Mouse (Mus musculus) myocyte (in vitro differentiated cells): ENCODE results near the gene Prr13.

Source experiments
- E2F4 ChIP-seq: IDR thresholded peaks from one replicate; pipeline ENCODE4 v1.6.1; 2011; ENCODE audit warnings: mild to moderate bottlenecking, control low read depth, moderate library complexity; ENCODE audit not compliant: insufficient read depth
- MAX ChIP-seq: IDR thresholded peaks from one replicate; pipeline ENCODE4 v1.6.1; 2011; ENCODE audit warnings: low read depth, mild to moderate bottlenecking, control low read depth
- MYOD1 ChIP-seq, 3 experiments: IDR thresholded peaks; one replicate each; pipeline ENCODE4 v1.6.1; 2011; ENCODE audit warnings: control low read depth in 2 of 3, low read depth in 2 of 3, mild to moderate bottlenecking in 2 of 3, moderate library complexity in 1 of 3; ENCODE audit not compliant: insufficient read length in 2 of 3, control insufficient read depth in 1 of 3
- MYOG ChIP-seq, 3 experiments: IDR thresholded peaks; one replicate each; pipeline ENCODE4 v1.6.1; 2011; ENCODE audit warnings: control low read depth in 2 of 3, low read depth in 2 of 3, mild to moderate bottlenecking in 2 of 3; ENCODE audit not compliant: insufficient read length in 2 of 3, control insufficient read depth in 1 of 3, insufficient read depth in 1 of 3
- POLR2A ChIP-seq: IDR thresholded peaks from one replicate; pipeline ENCODE4 v1.6.1; 2011; ENCODE audit warnings: low read depth, mild to moderate bottlenecking, control low read depth, moderate library complexity; ENCODE audit not compliant: insufficient read length
- POLR2AphosphoS2 ChIP-seq: IDR thresholded peaks from one replicate; pipeline ENCODE4 v1.6.1; 2011; ENCODE audit warnings: low read depth, control low read depth; ENCODE audit not compliant: insufficient read length
- TCF12 ChIP-seq: IDR thresholded peaks from one replicate; pipeline ENCODE4 v1.6.1; 2011; ENCODE audit warnings: mild to moderate bottlenecking, control low read depth; ENCODE audit not compliant: poor library complexity, insufficient read depth, severe bottlenecking
- TCF3 ChIP-seq: IDR thresholded peaks from one replicate; pipeline ENCODE4 v1.6.1; 2011; ENCODE audit warnings: low read depth, control low read depth; ENCODE audit not compliant: insufficient read length
- USF1 ChIP-seq: IDR thresholded peaks from one replicate; pipeline ENCODE4 v1.6.1; 2011; ENCODE audit warnings: low read depth, mild to moderate bottlenecking, control low read depth, moderate library complexity

DNA sequence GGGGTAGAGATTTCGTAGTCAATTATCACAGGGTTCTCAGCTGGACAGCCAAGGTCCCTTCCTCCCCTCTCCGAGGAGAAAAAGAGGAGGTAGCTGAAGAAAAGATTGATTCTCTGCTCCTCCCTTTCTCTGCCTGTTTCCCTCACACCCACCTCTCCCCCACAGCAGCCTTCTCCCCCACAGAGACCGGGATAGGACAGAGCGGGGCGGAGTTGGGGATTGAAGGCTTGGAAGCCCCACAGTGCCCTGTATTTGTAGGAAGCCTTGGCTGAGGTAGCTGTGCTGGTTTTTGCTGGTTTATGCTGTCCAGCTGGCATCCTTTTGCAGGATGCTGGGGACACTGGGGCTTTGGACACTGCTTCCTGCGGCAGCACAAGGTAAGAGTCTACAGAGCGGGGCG, 13.7 kb upstream of the Prr13 start, which contains the start of gene Amhr2:
- no peak for TF ChIP-seq POLR2A
- TF ChIP-seq USF1: no peak
- TF ChIP-seq TCF12: no peak
- no peak for TF ChIP-seq E2F4
- no peak for TF ChIP-seq MAX
- TF ChIP-seq MYOD1 (IDR thresholded peaks at IDR 0.05; ENCODE audit: control insufficient read depth in 1 of 3, insufficient read length in 2 of 3, low read depth in 2 of 3): no peak
- TF ChIP-seq POLR2AphosphoS2: no peak
- TF ChIP-seq TCF3: no peak
- TF ChIP-seq MYOG (IDR thresholded peaks at IDR 0.05; ENCODE audit: control insufficient read depth in 1 of 3, insufficient read depth in 1 of 3, insufficient read length in 2 of 3, low read depth in 2 of 3): no peak
